Mouse (Mus musculus): Measurements from ENCODE around the gene Spata21. TPM values are rescaled to one million over a fixed set of nuclear protein-coding genes. Genes with fewer than 3 reads are reported as not detected.
A peak's percentile ranks its signal among the peaks of the same experiment; 100 is the strongest.
"Not testable (repeated sequence)": the region's sequence is repeated elsewhere in the genome, so short reads cannot be mapped to it uniquely, and the experiment has no call there.

The Spata21 gene
- polyA plus RNA-seq, 2 experiments from 2014 or later: 0.29 to 0.88 TPM

- ATAC-seq: no peak
These were observed 43.5 kb downstream of the Spata21 start for GRCm38 (mm10) chr4:141131531-141132061.

GRCm38 (mm10) chr4:141132191-141132590, 44.1 kb downstream of the Spata21 start:
- no peak for ATAC-seq

DNA sequence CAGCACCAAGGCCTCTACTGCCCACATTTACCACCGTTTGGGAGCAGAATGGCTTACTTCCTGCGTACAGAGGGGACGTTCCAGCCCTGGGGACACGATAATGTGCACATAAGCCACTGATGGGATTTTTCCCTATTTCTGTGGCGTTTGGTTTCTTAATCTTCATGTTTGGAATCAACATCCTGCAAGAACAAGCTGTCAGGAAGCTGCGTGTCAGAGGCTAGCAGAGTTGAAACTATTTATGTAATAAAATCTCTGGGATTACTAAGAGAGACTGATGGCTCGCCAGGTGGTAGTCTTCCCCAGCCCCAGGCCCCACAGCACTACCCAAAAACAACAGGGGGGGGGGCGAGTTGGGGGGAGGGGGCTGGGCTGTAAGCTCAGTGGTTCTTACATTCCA, 45.1 kb downstream of the Spata21 start:
- ATAC-seq: no peak

DNA sequence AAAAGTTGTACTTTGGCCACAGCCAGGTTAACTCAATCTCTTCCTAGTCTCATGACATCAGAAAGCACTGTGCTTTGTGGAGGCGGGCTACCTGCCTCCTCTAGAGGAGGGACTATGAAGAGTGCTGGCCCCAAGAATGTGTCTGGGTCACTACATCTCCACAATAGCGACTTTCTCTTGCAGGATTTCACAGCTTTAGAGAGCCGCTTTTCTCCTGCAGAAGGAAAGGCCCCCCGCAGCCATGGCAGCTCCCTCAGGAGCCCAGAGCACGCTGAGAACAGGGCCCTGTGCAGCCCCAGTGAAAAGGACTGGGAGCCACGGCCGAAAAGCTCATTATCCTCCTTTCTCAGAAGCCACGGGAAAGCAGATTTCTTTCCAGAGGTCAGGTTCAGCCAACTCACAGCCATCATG, 45.9 kb downstream of the Spata21 start:
- no peak for ATAC-seq

DNA sequence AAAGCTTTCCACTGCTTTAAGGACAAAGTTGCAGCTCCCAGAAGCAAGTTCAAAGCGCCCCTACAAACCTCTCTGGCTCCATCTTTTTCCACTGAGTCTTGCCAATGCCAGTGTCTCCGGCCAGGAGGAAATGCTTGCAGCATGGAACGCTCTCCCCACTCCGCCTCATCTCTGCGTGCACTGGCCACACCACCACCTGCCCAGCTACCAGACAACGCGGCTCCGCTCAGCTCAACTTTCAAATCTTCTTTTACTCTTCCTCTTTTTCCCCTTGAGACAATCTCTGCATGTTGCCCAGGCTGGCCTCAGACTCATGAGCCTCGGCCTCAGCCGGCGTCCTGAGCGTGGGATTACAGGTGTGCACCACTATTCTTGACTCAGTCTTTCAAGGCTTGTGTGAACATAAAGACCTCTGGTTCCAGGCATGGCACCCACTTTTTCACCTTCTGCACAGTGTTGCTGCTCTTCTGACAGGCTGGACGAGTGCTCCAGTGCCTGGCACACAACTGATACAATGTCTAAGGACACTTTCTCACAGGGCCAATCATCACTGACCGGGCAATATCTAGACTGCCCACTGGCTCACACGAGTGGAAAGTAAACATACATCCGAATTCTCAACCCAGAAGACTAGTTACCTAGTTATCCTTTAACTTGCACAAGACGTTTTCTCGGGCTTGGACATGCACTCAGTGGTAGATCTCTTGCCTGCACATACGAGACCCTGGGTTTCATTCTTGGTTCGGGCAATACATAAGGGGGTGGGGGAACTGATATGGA, 46.8 kb downstream of the Spata21 start:
- ATAC-seq: no peak

GRCm38 (mm10) chr4:141136126-141136525, 48.0 kb downstream of the Spata21 start:
- ATAC-seq: no peak

DNA sequence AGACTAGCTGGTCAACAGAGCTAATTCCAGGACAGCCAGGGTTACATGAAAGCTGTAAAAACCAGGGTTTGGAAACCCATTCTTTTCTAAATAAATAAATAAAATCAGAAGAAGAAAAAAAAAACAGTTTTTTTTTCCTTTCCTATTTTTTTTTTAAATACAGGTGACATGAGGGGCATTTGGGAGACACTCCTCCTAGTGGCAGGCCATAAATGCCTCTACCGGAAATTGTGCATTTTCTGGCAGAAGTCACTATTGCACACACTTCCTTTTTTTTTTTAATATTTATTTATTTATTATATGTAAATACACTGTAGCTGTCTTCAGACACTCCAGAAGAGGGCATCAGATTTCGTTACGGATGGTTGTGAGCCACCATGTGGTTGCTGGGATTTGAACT, 49.6 kb downstream of the Spata21 start:
- not testable (repeated sequence) for ATAC-seq

GRCm38 (mm10) chr4:141138425-141139115, 50.4 kb downstream of the Spata21 start:
- ATAC-seq: no peak

DNA sequence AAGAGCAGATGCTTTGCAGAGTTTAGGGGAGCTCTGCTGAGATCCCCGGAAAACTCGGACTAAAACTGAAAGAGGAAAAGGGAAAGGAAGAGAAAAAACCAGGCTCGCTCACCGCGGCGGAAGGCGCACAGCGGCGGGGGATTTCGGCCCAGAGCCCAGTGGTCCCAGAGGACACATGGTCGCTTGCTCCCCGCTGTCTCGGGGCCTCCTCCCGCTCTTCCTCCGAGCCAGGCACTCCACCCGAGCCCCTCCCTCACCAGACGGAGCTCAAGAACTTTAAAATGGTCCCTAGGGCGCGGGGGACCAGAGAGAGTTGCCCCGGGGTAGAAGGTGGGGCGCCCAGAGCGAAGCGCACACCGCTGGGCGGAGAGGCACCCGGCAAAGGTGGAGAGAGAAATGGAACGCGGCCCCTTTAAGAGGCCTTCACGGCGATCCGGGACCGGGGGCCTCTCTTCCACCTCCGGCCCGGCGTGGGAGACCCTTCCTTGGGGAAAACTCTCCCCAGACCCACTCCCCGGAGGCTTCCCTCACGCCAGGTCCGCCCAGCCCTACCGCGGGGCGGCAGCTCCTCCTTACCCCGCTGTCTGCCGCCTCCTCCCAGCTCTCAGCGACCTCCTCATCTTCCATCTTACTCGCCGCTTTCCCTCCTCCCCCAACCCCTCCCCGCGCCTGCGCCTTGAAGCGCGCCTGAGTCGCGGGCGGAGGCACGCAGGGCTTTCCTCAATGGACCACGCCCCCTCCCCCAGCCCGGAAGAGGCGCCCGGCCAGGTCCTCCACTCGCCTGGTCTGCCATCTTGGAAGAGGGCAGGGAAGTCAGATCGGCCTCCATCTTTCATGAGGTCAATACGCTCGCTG, 51.2 kb downstream of the Spata21 start, which contains the start of gene Szrd1:
Gene Szrd1, minus strand, starts transcription at position 660 of the 855 bp plus-strand sequence.
- ATAC-seq: peak; percentile 87

DNA sequence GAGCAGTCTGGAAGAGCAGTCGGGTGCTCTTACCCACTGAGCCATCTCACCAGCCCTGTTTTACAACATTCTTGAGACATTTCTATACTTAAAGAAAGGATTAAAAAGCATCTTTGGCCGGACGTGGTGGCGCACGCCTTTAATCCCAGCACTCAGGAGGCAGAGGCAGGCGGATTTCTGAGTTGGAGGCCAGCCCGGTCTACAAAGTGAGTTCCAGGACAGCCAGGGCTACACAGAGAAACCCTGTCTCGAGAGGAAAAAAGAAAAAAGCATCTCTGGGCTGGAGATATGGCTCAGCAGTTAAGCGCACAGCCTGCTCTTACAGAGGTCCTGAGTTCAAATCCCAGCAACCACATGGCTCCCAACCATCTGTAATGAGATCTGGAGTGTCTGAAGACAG, 52.2 kb downstream of the Spata21 start:
- not testable (repeated sequence) for ATAC-seq

DNA sequence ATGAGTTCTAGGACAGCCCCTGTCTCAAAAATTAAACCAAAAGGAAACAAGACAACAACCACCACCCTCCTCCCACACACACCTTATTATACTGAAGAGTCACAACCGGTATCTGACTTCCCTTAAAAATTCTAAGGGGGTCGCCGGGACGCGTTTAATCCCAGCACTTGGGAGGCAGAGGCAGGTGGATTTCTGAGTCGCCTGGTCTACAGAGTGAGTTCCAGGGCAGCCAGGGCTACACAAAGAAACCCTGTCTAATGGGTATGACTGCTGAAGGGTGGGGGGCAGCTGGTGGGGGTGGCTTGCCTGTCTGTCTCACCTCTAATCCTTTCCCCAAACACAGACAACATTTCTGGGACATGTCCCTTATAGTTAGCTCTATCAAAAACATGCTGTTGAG, 52.8 kb downstream of the Spata21 start:
- ATAC-seq: no peak

GRCm38 (mm10) chr4:141142285-141142811, 54.2 kb downstream of the Spata21 start:
- peak; percentile 9 for ATAC-seq

DNA sequence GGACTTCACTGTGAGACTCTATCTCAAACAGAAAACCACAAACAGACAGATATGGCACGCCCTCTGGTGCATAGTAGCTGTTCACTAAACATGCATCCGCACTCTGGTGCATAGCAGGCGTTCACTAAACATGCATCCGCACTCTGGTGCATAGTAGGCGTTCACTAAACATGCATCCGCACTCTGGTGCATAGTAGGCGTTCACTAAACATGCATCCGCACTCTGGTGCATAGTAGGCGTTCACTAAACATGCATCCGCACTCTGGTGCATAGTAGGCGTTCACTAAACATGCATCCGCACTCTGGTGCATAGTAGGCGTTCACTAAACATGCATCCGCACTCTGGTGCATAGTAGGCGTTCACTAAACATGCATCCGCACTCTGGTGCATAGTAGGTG, 57.0 kb downstream of the Spata21 start:
- ATAC-seq: not testable (repeated sequence)

DNA sequence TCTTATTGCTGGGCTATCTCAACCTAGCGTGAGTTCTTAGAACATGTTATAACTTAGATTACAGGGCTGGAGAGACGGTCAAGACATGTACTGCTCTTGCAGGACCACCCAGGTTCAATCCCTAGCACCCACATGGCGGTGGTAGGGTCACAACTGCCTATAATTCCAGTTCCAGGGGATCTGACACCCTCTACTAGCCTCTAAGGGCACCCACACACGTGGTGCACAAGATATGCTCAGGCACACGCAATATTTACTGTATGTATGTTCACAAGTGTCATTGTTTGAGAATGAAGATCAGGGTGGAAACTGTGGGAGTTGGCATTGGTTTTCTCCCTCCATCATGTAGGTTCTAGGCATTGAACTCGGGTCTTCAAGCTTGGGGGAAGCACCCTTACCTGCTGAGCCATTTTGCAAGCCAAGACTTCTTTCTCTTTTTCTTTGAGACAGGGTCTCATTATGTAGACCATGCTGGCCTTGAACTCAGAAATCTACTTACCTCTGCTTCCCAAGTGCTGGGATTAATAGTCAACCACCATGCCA, 58.4 kb downstream of the Spata21 start:
- ATAC-seq: no peak

GRCm38 (mm10) chr4:141147112-141148008, 59.2 kb downstream of the Spata21 start, which contains the start of gene Fbxo42:
TSS of gene Fbxo42 (plus strand) at chr4:141147913.
- peak; percentile 78 for ATAC-seq

DNA sequence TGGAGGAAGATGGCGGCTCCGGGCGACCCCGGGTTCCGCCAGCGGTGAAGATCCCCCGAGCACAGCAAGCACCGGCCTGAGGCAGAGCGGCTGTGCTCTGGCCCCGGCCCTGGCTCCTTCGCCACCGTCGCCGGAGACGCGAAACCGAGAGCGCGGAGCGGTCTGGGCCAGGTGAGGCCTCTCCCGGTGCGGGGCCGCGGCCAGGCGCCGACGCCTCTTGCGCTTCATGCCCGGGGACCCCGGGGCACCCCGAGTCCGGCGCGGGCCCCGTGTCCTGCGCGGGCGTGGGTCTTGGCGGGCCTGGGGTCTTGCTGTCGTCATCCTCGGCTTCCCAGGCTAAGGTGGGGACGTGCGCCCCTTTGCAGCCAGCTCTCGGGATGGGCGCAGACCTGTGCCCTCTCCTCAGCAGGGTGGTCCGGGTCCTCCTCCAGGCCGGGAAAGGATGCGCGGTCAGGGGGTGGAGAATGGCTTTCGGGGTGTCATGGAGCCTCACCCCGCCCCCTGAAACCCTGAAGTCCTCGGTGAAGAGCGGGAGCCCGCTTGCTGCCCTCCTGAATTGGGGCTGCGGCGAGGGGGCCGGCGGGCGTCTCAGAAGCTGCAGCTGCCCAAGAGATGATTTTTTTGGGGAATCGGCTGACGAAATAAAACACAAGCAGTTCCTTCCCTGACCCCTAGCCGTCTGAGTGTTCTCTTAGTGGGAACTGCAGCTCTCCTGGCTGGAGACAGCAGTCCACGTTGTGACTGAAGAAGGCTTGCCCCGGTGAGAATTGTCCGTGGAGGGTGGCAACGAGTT, 60.1 kb downstream of the Spata21 start:
- peak; percentile 44 for ATAC-seq

GRCm38 (mm10) chr4:141149116-141149515, 61.0 kb downstream of the Spata21 start:
- ATAC-seq: no peak

- ATAC-seq: no peak
These were observed 69.4 kb downstream of the Spata21 start for GRCm38 (mm10) chr4:141157485-141157884.

DNA sequence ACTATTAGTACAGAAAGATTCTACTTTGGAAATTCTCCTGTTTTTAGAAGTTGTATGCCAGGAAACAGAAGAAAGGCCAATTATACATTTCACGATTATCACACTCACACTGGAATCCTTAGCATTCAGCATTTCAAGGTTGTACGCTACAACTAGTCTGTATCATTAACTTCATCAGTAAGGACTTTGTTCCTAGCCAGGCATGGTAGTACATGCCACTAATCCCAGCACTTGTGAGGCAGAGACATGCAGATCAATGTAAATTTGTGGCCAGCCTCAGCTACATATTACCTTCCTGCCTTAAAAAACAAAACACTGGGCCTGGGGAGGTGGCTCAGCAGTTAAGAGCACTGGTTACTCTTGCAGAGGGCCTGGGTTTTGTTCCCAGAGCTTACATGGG, 70.5 kb downstream of the Spata21 start:
- no peak for ATAC-seq

- no peak for ATAC-seq
These were observed 71.0 kb downstream of the Spata21 start for GRCm38 (mm10) chr4:141159093-141159492.

Measured in activated CD4-positive, CD25-positive, alpha-beta regulatory T cell, adult 4 months (primary cell).